Mouse (Mus musculus) cerebellum, adult 2 months (tissue): ENCODE data around the gene Pepd. TPM values are rescaled to one million over a fixed set of nuclear protein-coding genes. Genes with fewer than 3 reads are reported as not detected.
A peak's percentile ranks its signal among the peaks of the same experiment; 100 is the strongest.

Experiments used
- DNase-seq, 2 experiments: peaks; one replicate each; pipeline ENCODE4 v3.0.0; 2021
- H3K27ac ChIP-seq: fragments of 200-500 bp; 2 replicates; pipeline ENCODE4 v1.5.1; 2012; ENCODE audit warnings: low read length, control low read depth, inconsistent platforms; ENCODE audit not compliant: insufficient read depth
- H3K27me3 ChIP-seq: fragments of 200-500 bp; 2 replicates; pipeline ENCODE4 v1.6.1; 2012; ENCODE audit warnings: inconsistent platforms, mild to moderate bottlenecking, low read length, moderate library complexity; ENCODE audit not compliant: control insufficient read depth, insufficient read depth
- H3K4me1 ChIP-seq: fragments of 200-500 bp; 2 replicates; pipeline ENCODE4 v1.6.1; 2011; ENCODE audit warnings: low read length; ENCODE audit not compliant: control insufficient read depth, insufficient read depth
- H3K4me3 ChIP-seq: fragments of 200-500 bp; replicated peaks from 2 replicates; pipeline ENCODE3; 2011; ENCODE audit warnings: mild to moderate bottlenecking, low read depth, low read length, control low read depth; ENCODE audit not compliant: insufficient read depth
- CTCF ChIP-seq: fragments of 200-500 bp; IDR thresholded peaks from 2 replicates; pipeline ENCODE4 v1.5.1; 2011; ENCODE audit warnings: low read depth, mild to moderate bottlenecking, control low read depth, low read length, moderate library complexity, borderline replicate concordance; ENCODE audit not compliant: insufficient read depth
- POLR2A ChIP-seq: fragments of 200-500 bp; IDR thresholded peaks from 2 replicates; pipeline ENCODE4 v1.6.1; 2011; ENCODE audit warnings: low read length, control low read depth, borderline replicate concordance; ENCODE audit not compliant: insufficient read depth
- WGBS: fragments of 180-500 bp; shearing (Covaris S2); methylation state at CpG from one replicate; pipeline ENCODE4 v1.1.7; 2018; 5-methylcytosine and 5-hydroxymethylcytosine counted together
- polyA plus RNA-seq: library from polyadenylated mRNA; depleted of rRNA; stranded (reverse); fragments of >200 nt; gene quantifications from 2 replicates; pipeline ENCODE4 v1.2.3, GENCODE M21; 2012

The Pepd gene
- polyA plus RNA-seq, 1 experiment = 55.1 TPM

DNA sequence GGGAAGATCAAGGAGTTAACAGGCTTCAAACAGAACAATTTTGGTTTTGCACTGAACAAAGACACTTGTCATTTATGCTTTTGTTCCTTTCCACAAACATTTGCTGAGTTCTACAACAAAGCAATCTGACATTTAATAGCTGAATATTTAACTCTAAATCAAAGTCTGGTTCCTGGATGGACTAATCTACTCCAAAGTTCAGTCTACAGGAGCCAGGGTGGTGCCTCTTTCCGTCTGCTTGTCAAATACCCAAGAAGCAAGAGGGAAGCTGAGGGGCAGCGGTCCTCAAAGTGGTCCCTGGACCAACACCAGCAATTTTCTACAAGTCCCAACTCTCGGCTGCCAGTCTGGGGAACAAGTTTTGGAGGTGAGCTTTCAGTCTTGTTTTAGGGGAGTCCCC lies 141.0 kb downstream of the Pepd start:
- no peaks in the 10 kb centered on the region for H3K27me3 ChIP-seq
- no peak overlapping the region for H3K4me3 ChIP-seq
- peaks cover 3% of the 10 kb centered on the region for H3K4me1 ChIP-seq
- WGBS = 63% methylated on average over 3 of the region's 3 CpGs
- no peak for DNase-seq
- no peak overlapping the region for H3K27ac ChIP-seq
- TF ChIP-seq CTCF (no peak), POLR2A (no peak)

DNA sequence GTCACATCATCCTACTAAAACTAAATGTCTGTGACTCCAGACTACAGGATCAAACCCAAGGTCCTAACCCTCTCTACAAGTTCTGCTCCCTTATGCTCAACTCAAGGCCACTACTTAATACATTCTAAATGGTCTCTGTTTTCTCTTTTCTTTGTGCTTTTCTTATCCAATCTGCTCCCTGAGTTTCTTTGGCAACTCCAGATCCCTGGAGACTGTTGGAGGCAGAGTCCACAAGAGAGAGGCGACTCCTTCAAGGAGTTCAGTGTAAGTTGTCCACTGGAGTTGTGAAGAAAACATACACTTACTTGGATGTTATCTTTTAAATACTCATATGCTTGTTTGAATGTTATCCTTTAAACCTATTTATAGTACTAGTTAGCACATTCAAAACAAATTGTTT lies 142.1 kb downstream of the Pepd start:
- H3K27ac ChIP-seq = no peak overlapping the region
- 29% methylated on average over 1 of the region's 1 CpGs for WGBS
- TF ChIP-seq CTCF (no peak), POLR2A (no peak)
- H3K4me1 ChIP-seq = peaks cover 3% of the 10 kb centered on the region
- H3K27me3 ChIP-seq = no peaks in the 10 kb centered on the region
- H3K4me3 ChIP-seq = no peak overlapping the region
- no peak for DNase-seq

DNA sequence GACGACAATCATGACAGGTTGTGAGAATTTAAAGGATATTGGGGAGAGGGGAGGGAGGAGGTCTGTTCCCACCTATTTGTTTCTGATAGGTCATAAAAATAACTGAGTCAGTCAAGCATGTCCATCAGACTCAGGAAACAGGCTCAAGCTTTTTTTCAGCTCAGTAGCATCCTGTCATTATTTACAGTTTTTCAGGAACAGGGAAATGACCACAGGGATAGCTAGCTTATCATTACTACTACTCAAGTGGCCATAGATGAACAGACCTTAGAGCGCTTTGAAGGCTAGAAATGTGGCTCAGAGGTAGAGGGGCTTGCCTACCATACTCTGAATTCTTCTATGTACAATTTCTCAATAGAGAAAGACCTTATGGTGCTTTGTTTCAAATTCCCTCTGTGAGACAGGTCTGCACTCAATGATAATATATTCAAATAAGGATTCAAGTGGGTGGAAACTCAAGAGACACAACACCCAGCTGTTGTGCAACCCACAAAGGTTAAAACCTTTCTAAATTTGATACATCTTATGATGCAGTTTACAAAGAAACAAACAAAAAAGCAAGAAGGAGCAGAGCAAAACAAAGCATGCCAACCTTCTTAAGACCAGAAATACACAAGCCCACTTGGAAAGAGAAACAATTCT lies 142.9 kb downstream of the Pepd start:
- peaks cover 3% of the 10 kb centered on the region for H3K4me1 ChIP-seq
- H3K27me3 ChIP-seq = no peaks in the 10 kb centered on the region
- DNase-seq = no peak
- no peak for TF ChIP-seq CTCF
- TF ChIP-seq POLR2A = no peak
- peak overlapping the region; percentile 84; the same call in 1 of the 2 replicates for H3K27ac ChIP-seq
- peak overlapping the region; percentile 89 for H3K4me3 ChIP-seq
- WGBS = 50% methylated on average over 2 of the region's 2 CpGs

DNA sequence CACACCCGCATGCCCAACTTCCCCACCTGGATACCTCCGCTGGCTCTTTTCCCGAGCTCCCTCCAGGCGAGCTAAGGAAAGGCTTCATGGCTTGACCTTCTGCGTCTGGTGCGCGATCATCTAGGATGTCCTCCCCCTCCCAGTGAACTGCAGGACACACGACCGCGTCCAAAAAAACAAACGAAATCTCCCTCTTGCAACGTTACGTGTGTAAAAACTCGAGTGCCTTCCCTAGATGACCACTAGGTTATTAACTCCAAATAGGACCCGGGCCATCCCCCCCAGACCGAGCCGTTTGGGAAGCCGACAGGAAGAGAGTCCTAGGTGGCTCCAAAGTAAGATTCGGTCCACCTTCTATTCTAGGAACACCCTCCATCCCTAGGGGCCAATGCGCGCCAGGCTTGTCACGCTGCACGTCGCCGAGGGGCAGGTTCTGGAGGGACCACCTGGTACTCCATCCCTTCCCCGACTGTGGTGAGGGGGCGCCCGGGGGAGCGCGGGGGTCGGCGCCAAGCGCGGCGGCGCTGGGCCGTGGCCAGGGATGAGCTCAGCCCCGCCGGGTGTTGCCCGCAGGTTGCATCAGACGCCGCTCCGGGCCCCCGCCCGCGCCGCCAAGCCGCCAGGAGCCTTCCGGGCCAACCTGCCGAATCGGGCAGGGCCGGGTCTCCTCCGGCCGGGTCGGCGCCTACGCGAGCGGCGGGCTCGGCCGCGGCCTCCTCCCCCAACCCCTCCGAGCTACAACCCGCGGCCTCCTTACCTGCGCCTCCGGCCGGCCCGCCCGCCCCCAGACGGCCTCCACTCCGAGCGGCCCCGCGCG lies 143.6 kb downstream of the Pepd start:
- Histone ChIP-seq H3K27me3 (no peaks in the 10 kb centered on the region), H3K4me1 (no peaks in the 10 kb centered on the region), H3K27ac (peak overlapping the region; percentile 84), H3K4me3 (peak overlapping the region; percentile 89)
- under 1% methylated on average over 74 of the region's 77 CpGs for WGBS
- no peak for TF ChIP-seq CTCF
- TF ChIP-seq POLR2A = no peak
- DNase-seq = peak in 1 of 2 experiments; percentile 74

DNA sequence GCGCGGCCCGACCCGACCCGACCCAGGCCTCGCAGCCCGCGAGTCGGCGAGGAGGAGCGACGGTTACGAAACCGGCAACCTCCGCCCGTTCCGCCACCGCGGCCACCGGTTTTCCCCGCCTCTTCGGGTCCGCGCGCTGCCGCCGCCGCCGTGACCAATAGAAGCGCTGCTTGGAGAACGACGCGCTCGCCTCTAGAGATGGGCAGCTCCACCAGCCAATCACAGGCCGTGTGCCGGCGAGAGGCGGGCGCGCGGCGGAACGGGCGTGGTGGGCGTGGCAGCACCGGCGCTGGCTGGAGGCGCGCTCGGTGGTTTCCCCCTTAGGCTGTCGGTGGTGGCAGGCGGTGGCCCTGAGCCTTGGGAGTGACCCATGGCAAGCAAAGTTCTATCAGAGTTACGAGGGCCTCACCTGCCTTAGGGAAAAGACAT lies 144.3 kb downstream of the Pepd start, which contains the start of gene Cebpg:
Gene Cebpg (minus strand): TSS at position 138 of the 429 bp plus-strand sequence.
- no peaks in the 10 kb centered on the region for H3K27me3 ChIP-seq
- DNase-seq = peak; percentile 97 to 99
- H3K27ac ChIP-seq = peak within 1 kb of the TSS; percentile 84
- under 1% methylated on average over 53 of the region's 53 CpGs for WGBS
- peak; percentile 53 for TF ChIP-seq POLR2A
- TF ChIP-seq CTCF = no peak
- H3K4me1 ChIP-seq = no peaks in the 10 kb centered on the region
- H3K4me3 ChIP-seq = peak within 1 kb of the TSS; percentile 89

DNA sequence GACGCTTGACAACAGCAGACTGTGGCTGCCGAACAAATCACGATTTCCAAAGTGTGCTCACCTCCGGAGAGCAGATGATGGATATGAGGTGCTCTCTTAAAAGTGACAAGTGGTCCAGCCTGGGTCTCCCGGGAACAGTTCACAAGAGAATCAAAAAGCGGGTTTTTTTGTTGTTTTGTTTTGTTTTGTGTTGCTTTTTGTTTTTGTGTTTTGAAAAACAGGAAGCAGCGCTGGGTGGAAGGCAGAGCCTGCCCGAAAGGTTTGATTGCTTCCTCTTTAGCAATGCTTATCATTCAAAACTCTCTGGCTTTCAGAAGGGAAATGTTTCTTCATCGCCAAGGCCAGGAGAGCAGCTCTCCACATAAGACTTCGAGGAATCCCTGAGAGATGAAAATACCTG lies 144.8 kb downstream of the Pepd start:
- DNase-seq = no peak
- WGBS = 24% methylated on average over 10 of the region's 10 CpGs
- H3K4me1 ChIP-seq = no peaks in the 10 kb centered on the region
- TF ChIP-seq POLR2A (no peak), CTCF (no peak)
- H3K27me3 ChIP-seq = no peaks in the 10 kb centered on the region
- H3K27ac ChIP-seq = no peak overlapping the region
- H3K4me3 ChIP-seq = peak overlapping the region; percentile 56

DNA sequence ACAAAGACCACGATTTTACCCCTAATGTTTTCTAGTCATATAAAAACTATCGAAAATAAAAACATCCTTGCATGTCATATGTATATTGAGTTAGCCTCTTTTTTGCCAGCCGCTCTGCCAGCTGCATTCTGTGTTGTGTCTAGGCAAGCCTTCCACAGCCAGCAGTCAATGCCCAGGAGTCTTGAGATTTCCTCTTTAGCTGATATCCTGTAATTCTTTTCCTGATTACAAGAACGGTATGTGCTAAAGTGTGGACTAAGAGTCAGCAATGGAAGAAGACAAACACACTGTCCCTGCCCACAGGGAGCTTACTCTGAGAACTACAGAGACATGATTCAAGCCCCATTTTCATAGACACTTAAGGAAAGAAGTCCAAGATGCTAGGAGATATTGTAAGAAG lies 145.4 kb downstream of the Pepd start:
- 95% methylated on average over 4 of the region's 4 CpGs for WGBS
- H3K27ac ChIP-seq = no peak overlapping the region
- no peak for TF ChIP-seq POLR2A

DNA sequence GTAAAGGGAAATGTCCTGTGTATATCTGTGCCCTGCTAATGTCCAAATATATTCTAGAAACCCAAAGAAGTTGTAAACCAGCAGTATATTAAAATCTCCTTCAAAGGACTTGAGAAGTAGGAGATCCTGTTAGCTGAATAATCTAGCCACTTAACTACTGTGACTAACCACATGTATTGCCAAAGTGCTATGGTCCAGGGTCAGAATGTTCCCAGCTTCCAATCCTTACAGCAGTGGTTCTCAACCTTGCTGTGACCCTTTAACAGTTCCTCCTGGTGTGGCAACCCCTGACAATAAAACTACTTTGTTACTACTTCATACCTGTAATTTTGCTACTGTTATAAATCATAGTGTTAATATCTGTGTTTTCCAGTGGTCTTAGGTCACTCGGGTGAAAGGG lies 146.2 kb downstream of the Pepd start:
- 84% methylated on average over 1 of the region's 1 CpGs for WGBS
- no peak for DNase-seq
- no peaks in the 10 kb centered on the region for H3K4me1 ChIP-seq
- no peak overlapping the region for H3K27ac ChIP-seq
- H3K27me3 ChIP-seq = no peaks in the 10 kb centered on the region
- no peak for TF ChIP-seq POLR2A
- no peak for TF ChIP-seq CTCF
- no peak overlapping the region for H3K4me3 ChIP-seq

More for the DNA sequence above, 145.4 kb downstream of the Pepd start:
- H3K4me1 ChIP-seq = no peaks in the 10 kb centered on the region
- H3K4me3 ChIP-seq = no peak overlapping the region
- DNase-seq = no peak
- no peaks in the 10 kb centered on the region for H3K27me3 ChIP-seq

DNA sequence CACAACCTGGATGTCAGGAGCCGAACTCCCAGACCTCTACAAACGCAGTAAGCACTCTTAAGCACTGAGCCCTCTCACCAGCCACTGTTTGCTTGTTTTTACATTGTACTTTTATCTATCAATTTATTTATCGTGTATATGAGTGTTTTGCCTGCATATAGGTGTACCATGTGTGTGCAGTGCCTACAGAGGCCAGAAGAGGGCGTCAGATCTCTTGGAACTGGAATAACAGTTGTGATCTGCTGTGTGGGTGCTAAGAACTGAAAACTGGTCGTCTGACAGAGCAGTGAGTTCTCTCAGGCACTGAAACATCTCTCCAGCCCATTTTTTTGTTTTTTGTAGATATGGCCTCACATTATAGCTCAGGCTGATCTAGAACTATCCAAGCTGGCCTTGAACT lies 147.3 kb downstream of the Pepd start:
- DNase-seq = no peak
- no peaks in the 10 kb centered on the region for H3K4me1 ChIP-seq
- H3K27me3 ChIP-seq = no peaks in the 10 kb centered on the region
- TF ChIP-seq POLR2A (no peak), CTCF (peak; percentile 14; the same call in 1 of the 2 replicates)
- no peak overlapping the region for H3K4me3 ChIP-seq
- 69% methylated on average over 5 of the region's 5 CpGs for WGBS
- H3K27ac ChIP-seq = no peak overlapping the region
